Mouse (Mus musculus) embryo, embryonic 9.5 days (tissue): ENCODE data around the gene Vasp.

Experiments
- DNase-seq: peaks from one replicate; pipeline ENCODE4 v3.0.0-alpha.2; 2017; ENCODE audit errors: extremely low spot score

Vasp gene

DNA sequence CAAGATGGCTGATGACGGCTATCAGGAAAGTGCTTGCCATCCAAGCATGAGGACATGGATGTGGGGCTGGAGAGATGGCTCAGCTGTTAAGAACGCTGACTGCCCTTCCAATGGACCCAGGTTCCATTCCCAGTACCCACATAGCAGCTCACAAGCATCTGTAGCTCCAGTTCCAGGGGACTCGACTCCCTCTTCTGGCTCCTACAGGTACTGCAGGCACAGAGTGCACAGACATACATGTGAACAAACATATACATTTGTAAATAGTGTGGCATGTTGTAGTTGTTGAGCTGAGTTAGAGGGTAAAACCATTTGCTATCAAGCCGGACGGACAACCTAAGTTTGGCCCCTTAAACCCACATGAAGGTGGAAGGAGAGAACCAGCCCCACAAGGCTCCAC lies 61.6 kb downstream of the Vasp start:
- no peak for DNase-seq

DNA sequence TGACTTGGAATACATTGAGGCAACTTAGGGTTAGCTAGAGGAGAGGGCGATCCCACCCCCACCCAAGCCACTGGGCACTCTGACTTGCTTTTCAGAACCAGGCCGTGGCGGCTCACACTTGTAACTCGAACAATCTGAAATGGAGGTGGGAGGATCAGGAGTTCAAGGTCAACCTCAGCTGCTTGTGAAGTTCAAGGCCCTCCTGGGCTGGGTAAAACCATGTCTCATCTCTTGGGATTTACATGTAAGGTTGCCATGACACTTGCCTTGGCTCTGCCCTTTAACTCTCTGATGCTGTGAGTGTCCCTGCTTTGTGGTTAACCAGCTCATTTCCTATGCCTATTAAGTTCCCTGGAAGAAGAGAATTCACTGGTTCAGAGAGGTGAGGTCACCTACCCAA lies 62.1 kb downstream of the Vasp start:
- no peak for DNase-seq

DNA sequence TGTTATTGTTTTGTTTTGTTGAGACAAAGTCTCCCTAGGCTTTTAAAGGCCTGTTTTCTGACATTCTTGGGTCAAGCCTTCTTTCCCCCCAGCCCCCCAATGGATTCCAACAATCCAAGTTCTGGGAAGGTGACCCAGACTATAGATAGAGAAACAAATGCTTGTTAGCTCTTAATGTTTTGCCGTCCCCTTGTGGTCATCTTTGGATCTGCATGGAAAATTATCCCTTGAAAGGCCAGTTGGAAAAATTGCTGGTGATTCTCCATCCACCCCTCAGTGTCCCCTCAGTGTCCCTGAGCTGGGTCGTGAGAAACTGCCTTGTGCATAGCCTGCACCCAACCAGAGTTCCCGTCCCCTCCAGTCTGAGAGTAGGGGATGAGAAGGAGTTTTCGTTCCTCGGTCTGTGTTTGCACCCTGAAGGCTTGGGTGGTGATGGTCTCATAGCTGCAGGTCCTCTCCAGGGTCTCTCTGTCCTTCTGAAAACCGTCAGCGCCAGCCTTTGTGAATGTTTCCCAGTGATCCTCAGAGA lies 62.6 kb downstream of the Vasp start:
- peak; percentile 36 for DNase-seq

DNA sequence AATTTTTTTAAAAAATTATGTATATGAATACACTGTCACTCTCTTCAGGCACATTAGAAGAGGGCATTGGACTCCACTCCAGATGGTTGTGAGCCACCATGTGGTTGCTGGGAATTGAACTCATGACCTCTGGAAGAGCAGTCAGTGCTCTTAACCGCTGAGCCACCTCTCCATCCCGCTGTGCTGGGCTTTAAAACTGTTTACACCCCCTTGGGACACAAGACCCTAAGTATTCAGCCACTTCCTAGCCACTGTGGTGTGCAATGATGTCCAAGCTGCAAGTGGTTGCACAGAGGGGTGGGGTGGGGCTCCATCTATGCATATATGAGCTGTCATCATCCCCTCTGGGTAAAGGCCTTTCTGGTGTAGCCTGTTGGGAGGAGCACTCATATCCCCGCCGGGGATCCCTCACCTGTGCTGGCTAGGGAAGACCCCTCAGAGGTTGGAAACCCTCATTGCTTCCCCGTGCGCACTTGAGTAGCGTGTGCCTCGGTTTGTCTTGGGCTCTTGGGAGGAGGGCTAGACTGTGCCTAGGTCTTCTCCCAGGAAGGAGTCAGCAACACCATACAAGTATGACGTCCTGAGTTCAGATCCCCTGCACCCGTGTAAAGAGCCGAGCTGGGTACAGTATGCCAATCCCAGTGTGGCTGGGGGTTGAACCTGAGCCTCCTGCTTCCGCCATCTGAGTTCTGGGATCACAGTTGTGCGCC lies 63.3 kb downstream of the Vasp start:
- DNase-seq = no peak
